Mouse (Mus musculus) kidney, adult 2 months (tissue): ENCODE results near the gene Mecom.

Experiments
- CTCF ChIP-seq: fragments of 200-500 bp; conservative IDR thresholded peaks from 2 replicates; pipeline ENCODE4 v1.5.1; 2011; ENCODE audit warnings: low read depth, mild to moderate bottlenecking, control low read depth, low read length, moderate library complexity, mixed read lengths; ENCODE audit not compliant: insufficient read depth, insufficient read length
- POLR2A ChIP-seq: fragments of 200-500 bp; IDR thresholded peaks from one replicate; pipeline ENCODE4 v1.6.1; 2011; ENCODE audit warnings: low read depth, low read length, control low read depth

- TF ChIP-seq CTCF (no peak), POLR2A (no peak)
These were observed 155.1 kb downstream of the Mecom start for GRCm38 (mm10) chr3:30392662-30393061.
